Mouse (Mus musculus) limb, embryonic 14.5 days (tissue): ENCODE data around the gene Itih4. TPM values are rescaled to one million over a fixed set of nuclear protein-coding genes. Genes with fewer than 3 reads are reported as not detected.
A peak's percentile ranks its signal among the peaks of the same experiment; 100 is the strongest.

Source experiments
- ATAC-seq: fragments of 200-750 bp; cut with Nextera tagmentation; 2 replicates; pipeline ENCODE4 v1.8.0; 2017; ENCODE audit warnings: low read depth, moderate number of reproducible peaks, moderate TSS enrichment; ENCODE audit not compliant: low FRiP score
- DNase-seq: peaks from one replicate; pipeline ENCODE4 v3.0.0-alpha.2; 2015; ENCODE audit warnings: low spot score
- H3K27ac ChIP-seq: fragments of 300-500 bp; sonication (generic); replicated peaks from 2 replicates; pipeline ENCODE4 v1.5.1; 2014; ENCODE audit warnings: low read depth, mild to moderate bottlenecking, low read length, moderate library complexity, mixed read lengths
- H3K27me3 ChIP-seq: fragments of 300-500 bp; sonication (generic); 2 replicates; pipeline ENCODE4 v1.6.1; 2014; ENCODE audit warnings: low read length, mixed read lengths; ENCODE audit not compliant: control insufficient read depth, insufficient read depth
- H3K36me3 ChIP-seq: fragments of 300-500 bp; sonication (generic); 2 replicates; pipeline ENCODE4 v1.6.1; 2014; ENCODE audit warnings: mild to moderate bottlenecking, low read length, moderate library complexity, mixed read lengths; ENCODE audit not compliant: control insufficient read depth, insufficient read depth
- H3K4me1 ChIP-seq: fragments of 300-500 bp; sonication (generic); 2 replicates; pipeline ENCODE4 v1.6.1; 2014; ENCODE audit warnings: antibody characterized with exemption, low read length, mixed read lengths; ENCODE audit not compliant: control insufficient read depth, insufficient read depth
- H3K4me2 ChIP-seq: fragments of 300-500 bp; sonication (generic); replicated peaks from 2 replicates; pipeline ENCODE4 v1.6.1; 2014; ENCODE audit warnings: low read depth, mild to moderate bottlenecking, low read length, moderate library complexity; ENCODE audit not compliant: severe bottlenecking
- H3K4me3 ChIP-seq: fragments of 300-500 bp; sonication (generic); replicated peaks from 2 replicates; pipeline ENCODE4 v1.5.1; 2014; ENCODE audit warnings: low read length
- H3K9ac ChIP-seq: fragments of 300-500 bp; sonication (generic); 2 replicates; pipeline ENCODE4 v1.6.1; 2014; ENCODE audit warnings: mild to moderate bottlenecking, low read depth, low read length, moderate library complexity; ENCODE audit not compliant: severe bottlenecking
- H3K9me3 ChIP-seq: fragments of 300-500 bp; sonication (generic); 2 replicates; pipeline ENCODE4 v1.6.1; 2016; ENCODE audit warnings: low read length; ENCODE audit not compliant: control insufficient read depth
- POLR2A ChIP-seq: fragments of 200-500 bp; IDR thresholded peaks from 2 replicates; pipeline ENCODE4 v1.8.0; 2012; ENCODE audit warnings: inconsistent platforms, mild to moderate bottlenecking, moderate library complexity, borderline replicate concordance; ENCODE audit not compliant: insufficient read depth, insufficient read length; ENCODE audit errors: extremely low read depth
- WGBS: fragments of 180-500 bp; shearing (Covaris S2); extraction: QIAGEN DNeasy Blood & Tissue Kit; methylation state at CpG from one replicate; pipeline ENCODE4 v1.1.7; 2014; 5-methylcytosine and 5-hydroxymethylcytosine counted together
- polyA plus RNA-seq, 2 experiments: library from polyadenylated mRNA; depleted of rRNA in 1 of 2; stranded (reverse) in 1 of 2; unstranded in 1 of 2; fragments of >200 nt; fragmentation: Nextera tagmentation in 1 of 2; extraction: Ambion mirVana in 1 of 2; gene quantifications; 2 replicates each; pipeline versions ENCODE4 v1.2.1 to v1.2.3; 2012 to 2014

The Itih4 gene
- polyA plus RNA-seq, 2 experiments, result 0.08 TPM; not detected in 1

- no peaks in the 10 kb centered on the region for H3K27me3 ChIP-seq
These were observed 2.0 kb downstream of the Itih4 start for GRCm38 (mm10) chr14:30888271-30888732.

GRCm38 (mm10) chr14:30899972-30900371, 13.7 kb downstream of the Itih4 start:
- Histone ChIP-seq H3K4me2 (no peak overlapping the region), H3K36me3 (no peaks in the 10 kb centered on the region), H3K27me3 (no peaks in the 10 kb centered on the region), H3K9ac (no peak overlapping the region), H3K27ac (no peak overlapping the region), H3K9me3 (no peaks in the 10 kb centered on the region), H3K4me1 (no peaks in the 10 kb centered on the region), H3K4me3 (no peak overlapping the region)
- DNase-seq, result no peak
- no peak for TF ChIP-seq POLR2A
- 72% methylated on average over 3 of the region's 3 CpGs for WGBS
- no peak for ATAC-seq

More at GRCm38 (mm10) chr14:30888271-30888732, 2.0 kb downstream of the Itih4 start:
- no peak for TF ChIP-seq POLR2A
- 0 out of 2 replicates have a peak, but pooled peaks have one; percentile 41 for ATAC-seq
- Histone ChIP-seq H3K36me3 (no peaks in the 10 kb centered on the region), H3K4me3 (no peak overlapping the region), H3K27ac (no peak overlapping the region), H3K9me3 (no peaks in the 10 kb centered on the region), H3K4me1 (0 out of 2 replicates have a peak, but pooled peaks cover 3% of the 10 kb centered on the region), H3K4me2 (no peak overlapping the region), H3K9ac (no peak overlapping the region)
- 16% methylated on average over 8 of the region's 9 CpGs for WGBS
- DNase-seq, result no peak

GRCm38 (mm10) chr14:30902628-30903027, 16.4 kb downstream of the Itih4 start:
- H3K4me3 ChIP-seq, result no peak overlapping the region
- no peaks in the 10 kb centered on the region for H3K9me3 ChIP-seq
- no peaks in the 10 kb centered on the region for H3K27me3 ChIP-seq
- no peak overlapping the region for H3K9ac ChIP-seq
- no peaks in the 10 kb centered on the region for H3K36me3 ChIP-seq
- DNase-seq (no peak), ATAC-seq (no peak)
- no peak overlapping the region for H3K27ac ChIP-seq
- H3K4me2 ChIP-seq, result no peak overlapping the region
- H3K4me1 ChIP-seq, result no peaks in the 10 kb centered on the region
- 89% methylated on average over 5 of the region's 5 CpGs for WGBS
- no peak for TF ChIP-seq POLR2A

GRCm38 (mm10) chr14:30903036-30903435, 16.8 kb downstream of the Itih4 start:
- ATAC-seq (no peak), DNase-seq (no peak)
- TF ChIP-seq POLR2A, result no peak
- Histone ChIP-seq H3K27ac (no peak overlapping the region), H3K9me3 (no peaks in the 10 kb centered on the region), H3K4me2 (no peak overlapping the region), H3K36me3 (no peaks in the 10 kb centered on the region), H3K4me1 (no peaks in the 10 kb centered on the region), H3K4me3 (no peak overlapping the region), H3K9ac (no peak overlapping the region), H3K27me3 (no peaks in the 10 kb centered on the region)
- WGBS, result 56% methylated on average over 3 of the region's 3 CpGs

- no peak overlapping the region for H3K4me2 ChIP-seq
- H3K9ac ChIP-seq, result no peak overlapping the region
- H3K27ac ChIP-seq, result no peak overlapping the region
- ATAC-seq (no peak), DNase-seq (no peak)
- H3K9me3 ChIP-seq, result no peaks in the 10 kb centered on the region
- no peak overlapping the region for H3K4me3 ChIP-seq
- no peaks in the 10 kb centered on the region for H3K27me3 ChIP-seq
- TF ChIP-seq POLR2A, result no peak
- 76% methylated on average over 8 of the region's 8 CpGs for WGBS
- no peaks in the 10 kb centered on the region for H3K4me1 ChIP-seq
- no peaks in the 10 kb centered on the region for H3K36me3 ChIP-seq
These were observed 18.0 kb downstream of the Itih4 start for GRCm38 (mm10) chr14:30904307-30904706.

GRCm38 (mm10) chr14:30906001-30906400, 19.7 kb downstream of the Itih4 start:
- no peak for TF ChIP-seq POLR2A

More at GRCm38 (mm10) chr14:30906001-30906400, 19.7 kb downstream of the Itih4 start:
- Histone ChIP-seq H3K4me2 (no peak overlapping the region), H3K9me3 (no peaks in the 10 kb centered on the region), H3K4me3 (no peak overlapping the region), H3K27me3 (no peaks in the 10 kb centered on the region), H3K27ac (no peak overlapping the region), H3K9ac (no peak overlapping the region), H3K4me1 (no peaks in the 10 kb centered on the region), H3K36me3 (no peaks in the 10 kb centered on the region)
- DNase-seq, result no peak
- 87% methylated on average over 6 of the region's 6 CpGs for WGBS
- ATAC-seq, result no peak
